Mouse (Mus musculus): ENCODE data around the gene Crmp1. TPM values are rescaled to one million over a fixed set of nuclear protein-coding genes. Genes with fewer than 3 reads are reported as not detected.

Gene Crmp1
- total RNA-seq (2015) (0.04 and 0.32 TPM in 2 replicates), total RNA-seq (2017) (not detected in 2 replicates)

- no peak for ATAC-seq (ENCODE audit: poor library complexity, severe bottlenecking)
Observed at GRCm38 (mm10) chr5:37241651-37242151, at the start of gene Crmp1. Crmp1 (plus strand) TSS chr5:37241940.

DNA sequence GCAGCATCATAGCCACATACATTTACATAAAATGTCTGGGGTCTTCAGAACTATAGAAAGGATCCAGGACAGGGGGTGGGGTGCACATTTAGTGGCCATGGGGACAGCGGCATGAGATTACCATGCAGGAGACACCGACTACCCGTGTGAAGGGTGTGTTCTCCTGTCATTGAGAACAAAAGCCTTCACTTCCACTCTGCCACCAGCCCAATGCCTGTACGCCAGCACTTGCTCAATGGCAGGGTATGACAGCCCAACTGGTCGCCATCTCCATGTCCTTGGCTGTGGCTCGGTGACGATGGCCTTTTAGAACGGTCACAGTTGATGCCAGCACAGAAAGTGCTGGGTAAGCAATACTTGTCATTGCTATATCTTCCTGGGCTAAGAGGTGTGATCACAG is 45.5 kb upstream of the Crmp1 start:
- no peak for ATAC-seq (ENCODE audit: poor library complexity, severe bottlenecking)

DNA sequence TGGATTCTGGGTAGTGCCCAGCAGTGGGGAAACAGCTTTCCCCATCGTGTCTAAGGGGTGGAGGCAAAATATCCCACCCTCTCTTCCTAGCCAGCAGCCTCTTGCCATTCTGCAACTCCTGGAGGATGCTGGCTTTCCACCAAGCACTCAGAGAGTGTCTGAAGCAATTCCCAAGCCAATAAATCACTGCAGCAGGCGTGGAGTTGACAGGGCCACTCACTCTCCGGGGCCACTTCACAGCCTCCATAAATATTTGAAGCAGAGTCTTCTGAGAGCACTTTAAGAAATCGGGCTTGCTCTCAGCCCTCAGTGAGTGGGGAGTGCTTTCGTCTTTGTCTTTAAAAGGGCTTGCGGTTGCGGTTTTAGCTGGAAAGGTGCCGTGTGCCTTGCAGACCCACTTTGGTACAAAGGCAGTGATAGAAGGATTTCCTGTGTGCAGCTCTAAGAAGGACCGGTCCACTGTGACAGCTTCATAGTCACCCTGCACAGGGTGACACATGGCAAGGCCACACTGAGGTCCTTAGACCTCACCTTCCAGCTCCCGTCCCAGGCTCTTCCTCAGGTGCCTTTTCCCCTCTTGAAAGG is 45.0 kb upstream of the Crmp1 start:
- ATAC-seq (ENCODE audit: poor library complexity, severe bottlenecking), result no peak

GRCm38 (mm10) chr5:37197423-37197822 is 44.3 kb upstream of the Crmp1 start:
- ATAC-seq (ENCODE audit: poor library complexity, severe bottlenecking), result no peak

DNA sequence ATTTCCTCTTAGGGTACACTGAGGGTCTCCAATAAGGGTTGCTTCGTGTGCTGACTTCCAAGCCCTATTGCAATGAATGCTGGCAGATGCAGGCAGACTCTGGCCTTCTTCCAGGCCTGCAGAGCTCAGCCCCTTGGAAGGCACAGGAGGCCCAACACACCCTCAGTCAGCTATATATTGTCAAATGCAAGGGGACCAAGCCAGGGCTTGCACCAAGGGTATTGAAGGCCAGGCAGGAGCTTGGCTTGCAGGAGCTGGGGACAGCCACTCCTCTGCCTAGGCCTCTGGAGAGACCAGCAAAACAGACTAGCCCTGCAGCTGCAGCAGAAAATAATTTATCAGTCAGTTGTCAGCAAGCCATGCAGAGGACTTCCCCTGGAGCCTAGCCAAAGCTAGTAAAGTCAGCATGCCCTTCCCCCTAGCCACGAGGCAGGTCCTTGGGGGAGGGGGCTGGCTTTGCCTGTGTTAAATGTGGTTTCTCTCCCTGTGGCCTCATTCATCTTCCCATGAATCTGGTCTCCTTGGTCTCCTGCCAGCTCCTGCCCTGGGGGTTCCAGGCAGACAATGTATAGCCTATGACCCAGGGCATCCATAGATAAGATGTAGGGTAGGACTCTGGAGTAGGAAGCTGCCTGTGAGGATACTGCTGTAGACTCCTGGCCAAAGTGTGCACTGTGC is 43.6 kb upstream of the Crmp1 start:
- ATAC-seq (ENCODE audit: poor library complexity, severe bottlenecking), result no peak

DNA sequence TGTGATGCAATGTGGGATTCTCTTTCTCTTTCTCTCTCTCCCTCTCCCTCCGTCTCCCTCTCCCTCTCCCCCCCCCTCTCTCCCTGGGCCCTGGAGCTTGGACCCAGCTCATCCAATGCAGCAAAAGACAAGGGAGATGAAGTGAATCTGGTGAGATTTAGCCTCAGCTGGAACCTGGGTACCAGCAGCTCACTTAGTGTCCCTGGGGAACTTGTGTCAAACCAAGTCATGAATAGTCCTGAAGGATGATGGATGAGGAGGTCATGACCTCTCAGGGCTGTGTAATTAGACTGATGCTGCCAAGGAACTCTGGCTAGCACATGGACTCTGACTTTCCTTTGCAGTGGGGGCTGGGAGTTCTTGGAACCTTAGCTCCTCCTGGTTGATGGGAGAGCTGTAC is 39.5 kb upstream of the Crmp1 start:
- no peak for ATAC-seq (ENCODE audit: poor library complexity, severe bottlenecking)

DNA sequence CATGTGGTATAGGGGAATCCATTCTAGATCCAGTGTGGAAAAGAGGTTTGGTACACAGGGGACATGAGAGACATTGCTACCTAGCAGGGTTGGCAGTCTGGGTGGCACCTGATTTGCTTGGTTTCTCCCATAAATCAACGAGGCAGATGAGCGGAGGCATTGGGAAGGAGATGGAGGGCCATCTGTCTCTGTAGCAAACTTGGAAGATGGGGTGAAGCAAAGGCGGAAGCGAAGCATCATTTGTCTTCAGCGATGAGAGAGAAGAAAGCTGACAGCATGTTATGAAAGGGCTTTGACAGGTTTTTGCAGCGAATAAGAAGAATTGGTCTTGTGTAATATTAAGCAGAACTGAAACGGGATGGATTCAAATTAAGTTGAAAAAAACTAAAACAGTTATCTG is 36.9 kb upstream of the Crmp1 start:
- ATAC-seq (ENCODE audit: poor library complexity, severe bottlenecking), result no peak

DNA sequence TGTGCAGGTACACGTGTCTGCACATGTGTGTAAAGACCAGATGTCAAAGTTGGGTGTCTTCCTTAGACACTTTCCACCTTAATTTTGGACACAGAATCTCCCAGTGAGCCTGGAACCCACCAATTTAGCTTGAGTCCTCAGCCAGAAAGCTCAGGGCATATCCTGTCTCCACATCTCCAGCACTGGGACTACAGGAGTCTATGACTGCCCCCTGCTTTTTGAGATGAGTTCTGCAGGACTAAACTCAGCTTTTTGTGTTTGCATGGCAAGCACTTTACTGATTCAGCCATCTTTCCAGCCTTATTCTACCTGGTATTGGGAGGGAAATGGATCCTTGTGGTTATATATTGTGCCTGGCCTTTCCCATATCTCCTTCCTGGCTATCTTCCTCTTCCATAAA is 36.3 kb upstream of the Crmp1 start:
- no peak for ATAC-seq (ENCODE audit: poor library complexity, severe bottlenecking)

- no peak for ATAC-seq (ENCODE audit: poor library complexity, severe bottlenecking)
Observed at GRCm38 (mm10) chr5:37206364-37206763, 35.4 kb upstream of the Crmp1 start.

- ATAC-seq (ENCODE audit: poor library complexity, severe bottlenecking), result no peak
Observed at GRCm38 (mm10) chr5:37212938-37213708, 28.6 kb upstream of the Crmp1 start.

GRCm38 (mm10) chr5:37213709-37214103 is 28.0 kb upstream of the Crmp1 start:
- ATAC-seq (ENCODE audit: poor library complexity, severe bottlenecking), result no peak

- ATAC-seq (ENCODE audit: poor library complexity, severe bottlenecking), result no peak
Observed at GRCm38 (mm10) chr5:37214614-37215013, 27.1 kb upstream of the Crmp1 start.

DNA sequence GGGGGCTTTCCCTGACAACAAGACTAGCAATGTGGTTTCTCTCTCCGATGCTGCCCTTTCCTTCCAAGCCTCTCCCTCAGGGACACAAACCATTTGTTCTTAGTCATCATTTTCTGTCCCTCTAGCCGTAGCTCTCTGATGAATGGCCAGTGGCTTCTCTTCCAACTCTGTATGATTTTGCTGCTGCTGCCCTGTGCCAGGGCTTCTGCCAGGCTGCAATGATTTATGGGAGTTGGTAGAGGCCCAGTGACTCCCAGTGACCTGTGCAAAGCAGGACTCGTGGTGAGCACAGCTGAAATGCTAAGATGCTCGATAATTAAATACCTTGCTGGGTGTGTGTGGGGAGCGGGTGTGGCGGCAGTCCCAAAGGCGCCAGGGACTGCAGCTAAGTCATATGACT is 26.5 kb upstream of the Crmp1 start:
- ATAC-seq (ENCODE audit: poor library complexity, severe bottlenecking), result no peak

- ATAC-seq (ENCODE audit: poor library complexity, severe bottlenecking), result no peak
Observed at GRCm38 (mm10) chr5:37219615-37220014, 22.1 kb upstream of the Crmp1 start.

DNA sequence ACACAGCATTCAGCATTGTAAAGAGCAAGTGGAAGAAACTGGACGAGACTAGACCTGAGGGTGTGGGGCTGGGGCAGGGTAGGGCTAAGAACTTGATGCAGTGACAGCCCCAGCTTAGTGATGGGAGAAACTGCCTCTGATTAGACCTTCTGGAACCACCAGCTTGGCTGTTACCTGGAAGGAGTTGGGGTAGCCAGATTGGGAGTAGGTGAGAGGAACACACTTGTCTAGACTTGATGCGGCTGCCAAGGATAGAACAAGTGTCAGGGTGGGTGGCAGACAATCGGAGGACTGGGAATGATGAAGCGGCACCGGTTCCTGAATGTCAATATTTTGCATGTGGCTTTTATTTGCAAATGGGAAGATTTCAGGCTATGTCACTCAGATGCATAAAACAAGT is 21.2 kb upstream of the Crmp1 start:
- ATAC-seq (ENCODE audit: poor library complexity, severe bottlenecking), result no peak

- no peak for ATAC-seq (ENCODE audit: poor library complexity, severe bottlenecking)
Observed at GRCm38 (mm10) chr5:37221563-37221962, 20.2 kb upstream of the Crmp1 start.

DNA sequence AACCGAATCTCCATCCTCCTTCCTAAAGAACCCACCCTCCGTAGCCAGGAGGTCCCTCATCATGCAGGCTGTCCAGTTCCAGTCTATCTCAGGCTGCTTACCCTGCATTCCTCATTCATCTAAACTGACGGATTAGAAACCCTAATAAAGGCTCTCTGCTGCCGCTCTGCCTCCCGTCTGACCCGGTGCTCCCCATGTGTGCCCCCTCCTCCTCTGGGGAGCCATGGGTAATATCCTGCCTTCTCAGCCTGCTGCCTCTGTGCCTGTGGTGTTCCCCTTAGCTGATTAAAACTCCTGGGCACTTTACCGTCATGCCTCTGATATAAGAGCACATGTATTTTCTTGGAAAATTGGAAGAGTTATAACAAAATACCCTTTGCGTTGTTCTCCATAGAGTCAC is 19.4 kb upstream of the Crmp1 start:
- no peak for ATAC-seq (ENCODE audit: poor library complexity, severe bottlenecking)

GRCm38 (mm10) chr5:37225708-37226107 is 16.0 kb upstream of the Crmp1 start:
- no peak for ATAC-seq (ENCODE audit: poor library complexity, severe bottlenecking)

- ATAC-seq (ENCODE audit: poor library complexity, severe bottlenecking), result no peak
Observed at GRCm38 (mm10) chr5:37227956-37228680, 13.6 kb upstream of the Crmp1 start.

DNA sequence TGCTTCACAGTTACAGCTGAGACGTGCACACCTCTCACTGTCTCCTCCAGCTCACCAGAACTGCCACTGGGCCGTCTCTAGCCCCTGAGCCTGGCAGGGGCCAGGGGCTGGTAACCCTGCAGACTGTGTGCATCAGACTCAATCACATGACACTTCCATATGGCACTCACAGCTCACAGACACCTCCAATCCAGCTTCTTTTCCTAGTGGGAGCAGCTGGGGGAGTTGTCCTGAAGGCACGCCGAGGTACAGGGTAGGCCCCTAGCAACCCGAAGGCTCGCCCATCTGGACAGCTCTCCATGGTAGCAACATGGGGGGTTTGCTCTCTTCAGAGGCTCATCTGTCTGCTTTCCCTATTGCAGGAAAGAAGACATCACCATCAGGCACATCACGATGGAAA is 12.8 kb upstream of the Crmp1 start:
- no peak for ATAC-seq (ENCODE audit: poor library complexity, severe bottlenecking)

DNA sequence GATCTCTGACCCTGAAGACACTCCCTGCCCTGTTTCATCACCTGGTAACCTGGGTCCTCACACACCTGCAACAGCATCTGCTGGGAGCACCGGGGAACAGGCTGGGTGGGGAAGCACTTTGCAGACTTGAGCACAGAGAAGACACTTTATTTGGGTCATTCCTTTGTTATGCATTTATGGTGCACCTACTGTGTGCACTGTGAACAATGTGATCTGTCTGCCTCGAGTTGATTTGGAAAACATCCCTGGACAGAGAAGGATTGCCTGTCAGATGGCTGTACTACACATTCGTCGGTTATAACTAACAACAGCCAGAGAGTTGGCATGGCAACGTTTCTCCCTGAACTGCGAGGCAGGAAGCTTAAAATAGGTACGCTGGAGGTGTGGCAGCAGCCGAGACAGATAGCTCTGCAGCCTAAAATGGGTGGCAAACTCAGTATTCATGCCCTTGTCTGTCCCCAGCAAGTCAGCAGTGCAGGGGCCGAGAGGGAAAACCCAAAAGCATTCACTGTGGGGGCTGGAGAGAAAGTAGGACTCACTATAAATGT is 8.7 kb upstream of the Crmp1 start:
- no peak for ATAC-seq (ENCODE audit: poor library complexity, severe bottlenecking)
